Mouse (Mus musculus): Measurements from ENCODE around the gene Rnase12. TPM values are rescaled to one million over a fixed set of nuclear protein-coding genes. Genes with fewer than 3 reads are reported as not detected.

Gene Rnase12
- total and polyA plus RNA-seq, 2 experiments from 2014 or later: not detected

- ATAC-seq (ENCODE audit: insufficient read depth, low read depth): no peak
- Histone ChIP-seq H3K9ac (replicated peaks; ENCODE audit: low read depth, low read length) (no peak overlapping the region), H3K9me3 (replicated peaks; ENCODE audit: control insufficient read depth, low read length) (no peaks in the 10 kb centered on the region), H3K27ac (ENCODE audit: low read depth) (no peak overlapping the region), H3K4me2 (ENCODE audit: low read depth, low read length) (no peak overlapping the region), H3K4me1 (ENCODE audit: control insufficient read depth, insufficient read depth) (no peaks in the 10 kb centered on the region; the same call in none of the 2 replicates), H3K4me3 (ENCODE audit: low read depth, low read length) (no peak overlapping the region), H3K36me3 (replicated peaks; ENCODE audit: control insufficient read depth, insufficient read depth, low read length) (no peaks in the 10 kb centered on the region), H3K27me3 (ENCODE audit: control insufficient read depth, insufficient read depth, low read length) (no peaks in the 10 kb centered on the region)
- DNase-seq (ENCODE audit: low spot score): no peak
- TF ChIP-seq EP300 (IDR thresholded peaks at IDR 0.05; ENCODE audit: low read depth) (no peak), CTCF (IDR thresholded peaks at IDR 0.05; ENCODE audit: low read depth) (0 out of 2 replicates have a peak, but pooled peaks have one; percentile 25)
- 91% methylated on average over 2 of the region's 2 CpGs for WGBS
Measured at GRCm38 (mm10) chr14:51069617-51070016, 12.2 kb upstream of the Rnase12 start.

- H3K4me3 ChIP-seq (ENCODE audit: low read depth, low read length): no peak overlapping the region
- H3K27me3 ChIP-seq (ENCODE audit: control insufficient read depth, insufficient read depth, low read length): no peaks in the 10 kb centered on the region
- TF ChIP-seq CTCF (IDR thresholded peaks at IDR 0.05; ENCODE audit: low read depth) (no peak), EP300 (IDR thresholded peaks at IDR 0.05; ENCODE audit: low read depth) (no peak)
- H3K9me3 ChIP-seq (replicated peaks; ENCODE audit: control insufficient read depth, low read length): no peaks in the 10 kb centered on the region
- H3K36me3 ChIP-seq (replicated peaks; ENCODE audit: control insufficient read depth, insufficient read depth, low read length): no peaks in the 10 kb centered on the region
- H3K9ac ChIP-seq (replicated peaks; ENCODE audit: low read depth, low read length): no peak overlapping the region
- WGBS: 82% methylated on average over 5 of the region's 5 CpGs
- ATAC-seq (ENCODE audit: insufficient read depth, low read depth) (no peak), DNase-seq (ENCODE audit: low spot score) (no peak)
- no peak overlapping the region for H3K27ac ChIP-seq (ENCODE audit: low read depth)
- H3K4me1 ChIP-seq (ENCODE audit: control insufficient read depth, insufficient read depth): no peaks in the 10 kb centered on the region; the same call in none of the 2 replicates
- H3K4me2 ChIP-seq (ENCODE audit: low read depth, low read length): no peak overlapping the region
Measured at GRCm38 (mm10) chr14:51068956-51069355, 11.5 kb upstream of the Rnase12 start.

GRCm38 (mm10) chr14:51060761-51061160 is 3.3 kb upstream of the Rnase12 start:
- no peak for ATAC-seq (ENCODE audit: insufficient read depth, low read depth)
- DNase-seq (ENCODE audit: low spot score): no peak
- H3K4me3 ChIP-seq (ENCODE audit: low read depth, low read length): no peak overlapping the region
- H3K9ac ChIP-seq (replicated peaks; ENCODE audit: low read depth, low read length): no peak overlapping the region
- peaks cover 5% of the 10 kb centered on the region for H3K4me1 ChIP-seq (ENCODE audit: control insufficient read depth, insufficient read depth)
- no peaks in the 10 kb centered on the region for H3K36me3 ChIP-seq (replicated peaks; ENCODE audit: control insufficient read depth, insufficient read depth, low read length)
- H3K4me2 ChIP-seq (ENCODE audit: low read depth, low read length): no peak overlapping the region
- no peaks in the 10 kb centered on the region for H3K27me3 ChIP-seq (ENCODE audit: control insufficient read depth, insufficient read depth, low read length)
- H3K9me3 ChIP-seq (replicated peaks; ENCODE audit: control insufficient read depth, low read length): no peaks in the 10 kb centered on the region
- WGBS: 83% methylated on average over 5 of the region's 5 CpGs
- no peak overlapping the region for H3K27ac ChIP-seq (ENCODE audit: low read depth)
- no peak for TF ChIP-seq CTCF (IDR thresholded peaks at IDR 0.05; ENCODE audit: low read depth)
- no peak for TF ChIP-seq EP300 (IDR thresholded peaks at IDR 0.05; ENCODE audit: low read depth)

GRCm38 (mm10) chr14:51054243-51055237 is 2.9 kb downstream of the Rnase12 start:
- TF ChIP-seq EP300 (IDR thresholded peaks at IDR 0.05; ENCODE audit: low read depth): no peak
- TF ChIP-seq CTCF (IDR thresholded peaks at IDR 0.05; ENCODE audit: low read depth): no peak
- Histone ChIP-seq H3K4me3 (ENCODE audit: low read depth, low read length) (no peak overlapping the region), H3K4me2 (ENCODE audit: low read depth, low read length) (no peak overlapping the region), H3K27me3 (ENCODE audit: control insufficient read depth, insufficient read depth, low read length) (no peaks in the 10 kb centered on the region), H3K27ac (ENCODE audit: low read depth) (no peak overlapping the region), H3K9ac (replicated peaks; ENCODE audit: low read depth, low read length) (no peak overlapping the region), H3K9me3 (replicated peaks; ENCODE audit: control insufficient read depth, low read length) (no peaks in the 10 kb centered on the region), H3K36me3 (replicated peaks; ENCODE audit: control insufficient read depth, insufficient read depth, low read length) (no peaks in the 10 kb centered on the region), H3K4me1 (ENCODE audit: control insufficient read depth, insufficient read depth) (no peaks in the 10 kb centered on the region)
- no peak for ATAC-seq (ENCODE audit: insufficient read depth, low read depth)
- WGBS: 73% methylated on average over 13 of the region's 13 CpGs
- DNase-seq (ENCODE audit: low spot score): no peak

- Histone ChIP-seq H3K9me3 (replicated peaks; ENCODE audit: control insufficient read depth, low read length) (no peaks in the 10 kb centered on the region), H3K27me3 (ENCODE audit: control insufficient read depth, insufficient read depth, low read length) (no peaks in the 10 kb centered on the region), H3K27ac (ENCODE audit: low read depth) (no peak overlapping the region), H3K4me2 (ENCODE audit: low read depth, low read length) (no peak overlapping the region), H3K36me3 (replicated peaks; ENCODE audit: control insufficient read depth, insufficient read depth, low read length) (no peaks in the 10 kb centered on the region), H3K9ac (replicated peaks; ENCODE audit: low read depth, low read length) (no peak overlapping the region), H3K4me1 (ENCODE audit: control insufficient read depth, insufficient read depth) (no peaks in the 10 kb centered on the region), H3K4me3 (ENCODE audit: low read depth, low read length) (no peak overlapping the region)
- no peak for ATAC-seq (ENCODE audit: insufficient read depth, low read depth)
- no peak for TF ChIP-seq CTCF (IDR thresholded peaks at IDR 0.05; ENCODE audit: low read depth)
- TF ChIP-seq EP300 (IDR thresholded peaks at IDR 0.05; ENCODE audit: low read depth): no peak
- 72% methylated on average over 5 of the region's 5 CpGs for WGBS
- no peak for DNase-seq (ENCODE audit: low spot score)
Measured at GRCm38 (mm10) chr14:51053176-51053575, 4.3 kb downstream of the Rnase12 start.
